Comparison of ENCODE assay signal across 8 mouse cellular contexts in the genomic region with DNA sequence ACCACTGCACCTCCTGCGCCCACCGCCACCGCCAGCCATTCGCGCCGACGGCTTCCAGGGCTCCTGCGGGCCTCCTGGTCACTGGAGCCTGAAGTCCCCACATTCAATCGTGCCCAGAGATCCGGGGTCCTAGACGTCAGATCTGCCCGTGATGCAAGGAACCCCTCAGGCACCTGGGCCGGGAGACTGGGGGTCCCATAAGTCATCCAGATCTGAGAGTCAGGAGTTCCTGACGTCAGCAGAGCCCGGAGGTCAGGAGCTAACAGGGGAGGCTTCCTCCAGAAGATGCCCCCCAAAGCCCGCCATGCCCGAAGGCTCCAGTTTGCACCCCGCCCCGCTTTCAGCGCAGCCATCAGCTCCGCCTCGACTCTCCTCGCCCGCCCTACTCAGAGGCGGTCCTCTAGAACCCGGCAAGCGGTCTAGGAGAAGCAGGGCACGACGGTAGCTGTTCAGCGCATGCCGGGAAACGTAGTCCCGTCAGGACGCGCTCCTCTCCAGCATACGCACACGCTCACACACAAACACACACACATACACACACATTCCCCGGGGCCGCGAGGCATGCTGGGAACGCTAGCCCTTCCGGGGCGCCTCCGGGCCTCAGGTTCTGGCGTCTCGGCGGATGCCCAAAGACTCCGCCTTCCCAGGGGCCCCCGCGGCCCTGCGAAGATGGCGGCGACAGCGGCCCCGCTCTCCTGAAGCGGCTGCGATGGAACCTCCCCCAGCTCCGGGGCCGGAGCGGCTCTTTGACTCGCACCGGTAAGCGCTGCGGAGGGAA. TPM values are rescaled to one million over a fixed set of nuclear protein-coding genes. Genes with fewer than 3 reads are reported as not detected.
A peak's percentile ranks its signal among the peaks of the same experiment; 100 is the strongest.
DNase-seq lines count a peak whose midpoint lies in the region; ATAC-seq and TF ChIP-seq lines count a peak whose summit lies in the region.

Aup1 (plus strand) TSS at position 448 of the 778 bp plus-strand sequence.

- peak within 1 kb of the TSS; percentile 83 for H3K27ac ChIP-seq in heart, embryonic 11.5 days (ENCODE audit: low read depth, low read length)
- H3K27ac ChIP-seq in kidney, embryonic 16.5 days (ENCODE audit: low read length) = peak within 1 kb of the TSS; percentile 87
- H3K27ac ChIP-seq in liver, adult 2 months (replicated peaks; ENCODE audit: insufficient read depth, low read depth, low read length) = peak within 1 kb of the TSS; percentile 76

- peak; percentile 93 for ATAC-seq in heart, embryonic 11.5 days (replicated peaks; ENCODE audit: insufficient number of reproducible peaks, low FRiP score, low TSS enrichment)
- ATAC-seq in kidney, embryonic 16.5 days (ENCODE audit: low FRiP score, low TSS enrichment) = peak; percentile 97

- peak within 1 kb of the TSS; percentile 81 for H3K4me2 ChIP-seq in heart, embryonic 11.5 days
- peak within 1 kb of the TSS; percentile 90 for H3K4me2 ChIP-seq in kidney, embryonic 16.5 days (replicated peaks; ENCODE audit: low read depth, low read length)
- H3K4me2 ChIP-seq in myocyte (ENCODE audit: low read depth) = peak within 1 kb of the TSS; percentile 94

- under 1% methylated on average over 63 of the region's 64 CpGs for WGBS in heart, embryonic 11.5 days (ENCODE audit: insufficient replicate concordance)
- under 1% methylated on average over 58 of the region's 64 CpGs for WGBS in kidney, embryonic 16.5 days
- whole genome bisulfite sequencing in liver, adult 2 months = under 1% methylated on average over 64 of the region's 64 CpGs

- H3K79me3 ChIP-seq in C2C12 (ENCODE audit: low read depth) = peaks cover 41% of the 10 kb centered on the region

- H3K27me3 ChIP-seq in C2C12 (ENCODE audit: control insufficient read depth, insufficient read depth, insufficient read length) (no peaks in the 10 kb centered on the region), myocyte (ENCODE audit: control insufficient read depth, insufficient read depth, insufficient read length) (no peaks in the 10 kb centered on the region)
- H3K27me3 ChIP-seq in erythroblast, embryonic 14.5 days (ENCODE audit: control insufficient read depth) = no peaks in the 10 kb centered on the region
- peaks cover 10% of the 10 kb centered on the region for H3K27me3 ChIP-seq in heart, embryonic 11.5 days (ENCODE audit: control insufficient read depth, insufficient read depth, low read length)
- no peaks in the 10 kb centered on the region for H3K27me3 ChIP-seq in kidney, embryonic 16.5 days (ENCODE audit: insufficient read depth, low read length)
- H3K27me3 ChIP-seq in liver, adult 2 months (ENCODE audit: control insufficient read depth, insufficient read depth, low read length) = no peaks in the 10 kb centered on the region
- no peaks in the 10 kb centered on the region for H3K27me3 ChIP-seq in splenic B cell, adult 2 months (ENCODE audit: control insufficient read depth, insufficient read depth, low read length, poor library complexity, severe bottlenecking)

- H3K4me3 ChIP-seq in C2C12 (ENCODE audit: insufficient read depth, poor library complexity, severe bottlenecking) (peak within 1 kb of the TSS; percentile 99), myocyte (peak within 1 kb of the TSS; percentile 100)
- H3K4me3 ChIP-seq in erythroblast, embryonic 14.5 days (replicated peaks) = peak within 1 kb of the TSS; percentile 81
- H3K4me3 ChIP-seq in heart, embryonic 11.5 days (ENCODE audit: low read depth, low read length) = peak within 1 kb of the TSS; percentile 96
- H3K4me3 ChIP-seq in kidney, embryonic 16.5 days (ENCODE audit: low read length) = peak within 1 kb of the TSS; percentile 97
- H3K4me3 ChIP-seq in liver, adult 2 months (ENCODE audit: insufficient read depth, low read depth, low read length) = peak within 1 kb of the TSS; percentile 92

- H3K9me3 ChIP-seq in erythroblast, embryonic 14.5 days (ENCODE audit: control insufficient read depth, low read length) = no peaks in the 10 kb centered on the region
- no peaks in the 10 kb centered on the region for H3K9me3 ChIP-seq in heart, embryonic 11.5 days (replicated peaks; ENCODE audit: control insufficient read depth, low read length)
- H3K9me3 ChIP-seq in kidney, embryonic 16.5 days (ENCODE audit: low read length) = no peaks in the 10 kb centered on the region

- H3K4me1 ChIP-seq in erythroblast, embryonic 14.5 days (ENCODE audit: control insufficient read depth) = peaks cover 82% of the 10 kb centered on the region
- peaks cover 17% of the 10 kb centered on the region for H3K4me1 ChIP-seq in heart, embryonic 11.5 days (ENCODE audit: control insufficient read depth, insufficient read depth, low read length)
- peaks cover 20% of the 10 kb centered on the region for H3K4me1 ChIP-seq in kidney, embryonic 16.5 days (ENCODE audit: insufficient read depth, low read length)
- H3K4me1 ChIP-seq in liver, adult 2 months (ENCODE audit: control insufficient read depth, insufficient read depth, low read length) = peaks cover 17% of the 10 kb centered on the region

- peaks cover 48% of the 10 kb centered on the region for H3K36me3 ChIP-seq in C2C12 (ENCODE audit: control insufficient read depth, insufficient read depth)
- peaks cover 85% of the 10 kb centered on the region for H3K36me3 ChIP-seq in erythroblast, embryonic 14.5 days (ENCODE audit: control insufficient read depth)
- H3K36me3 ChIP-seq in heart, embryonic 11.5 days (ENCODE audit: control insufficient read depth, insufficient read depth, low read length) = peaks cover 7% of the 10 kb centered on the region; the same call in 1 of the 2 replicates
- peaks cover 33% of the 10 kb centered on the region for H3K36me3 ChIP-seq in kidney, embryonic 16.5 days (ENCODE audit: insufficient read depth, low read length)
- peaks cover 8% of the 10 kb centered on the region for H3K36me3 ChIP-seq in liver, adult 2 months (ENCODE audit: control insufficient read depth, insufficient read depth, low read length)
- H3K36me3 ChIP-seq in myocyte (ENCODE audit: control insufficient read depth, insufficient read depth) = peaks cover 21% of the 10 kb centered on the region
- peaks cover 6% of the 10 kb centered on the region for H3K36me3 ChIP-seq in splenic B cell, adult 2 months (ENCODE audit: control insufficient read depth, insufficient read depth, low read length, poor library complexity, severe bottlenecking)

- H3K79me2 ChIP-seq in C2C12 (ENCODE audit: control insufficient read depth, insufficient read depth) (peaks cover 62% of the 10 kb centered on the region), myocyte (ENCODE audit: control insufficient read depth, insufficient read depth) (peaks cover 43% of the 10 kb centered on the region)
- peaks cover 17% of the 10 kb centered on the region; the same call in 1 of the 2 replicates for H3K79me2 ChIP-seq in liver, adult 2 months (ENCODE audit: control insufficient read depth, insufficient read depth, low read length)

- peak within 1 kb of the TSS; percentile 97 for H3K9ac ChIP-seq in heart, embryonic 11.5 days (ENCODE audit: low read depth, low read length)
- H3K9ac ChIP-seq in kidney, embryonic 16.5 days (replicated peaks; ENCODE audit: low read length) = peak within 1 kb of the TSS; percentile 94
- peak within 1 kb of the TSS; percentile 97 for H3K9ac ChIP-seq in liver, adult 2 months (ENCODE audit: low read depth, low read length)

- peak; percentile 60 for TF ChIP-seq POLR2A in brain, embryonic 14.5 days (IDR thresholded peaks at IDR 0.05; ENCODE audit: borderline replicate concordance, extremely low read depth, insufficient read depth, insufficient read length, poor library complexity, severe bottlenecking)
- peak; percentile 76 for TF ChIP-seq POLR2A in liver, adult 2 months (IDR thresholded peaks at IDR 0.05; ENCODE audit: extremely low read depth, insufficient read depth, low read length)
- TF ChIP-seq POLR2A in myocyte (IDR thresholded peaks at IDR 0.05; ENCODE audit: insufficient read length, low read depth) = peak; percentile 62

- no peak for TF ChIP-seq CTCF in C2C12 (IDR thresholded peaks at IDR 0.05; ENCODE audit: control insufficient read depth, insufficient read depth, insufficient read length)
- no peak for TF ChIP-seq CTCF in brain, embryonic 14.5 days (IDR thresholded peaks at IDR 0.05; ENCODE audit: borderline replicate concordance, extremely low read depth, insufficient read depth, insufficient read length)
- no peak for TF ChIP-seq CTCF in liver, adult 2 months (IDR thresholded peaks at IDR 0.05; ENCODE audit: low read depth, low read length)

- peak within 1 kb of the TSS; percentile 97 for H3ac ChIP-seq in C2C12 (ENCODE audit: control insufficient read depth, insufficient read length, low read depth)
- peak within 1 kb of the TSS; percentile 78 for H3ac ChIP-seq in myocyte (ENCODE audit: control insufficient read depth, insufficient read length)

- peak; percentile 100 for DNase-seq in brain, embryonic 14.5 days (ENCODE audit: low read depth)
- peak; percentile 97 for DNase-seq in liver, adult 2 months (ENCODE audit: extremely low read depth, low read depth, low spot score)
- DNase-seq in splenic B cell, adult 2 months (ENCODE audit: low read depth, low spot score) = peak; percentile 99

TF ChIP-seq in C2C12, 6 proteins besides CTCF, POLR2A, EP300 and RAD21:
- TF ChIP-seq MYOG (IDR thresholded peaks at IDR 0.05; ENCODE audit: control insufficient read depth, extremely low read depth, insufficient read length) (no peak), MAX (IDR thresholded peaks at IDR 0.05) (peak; percentile 94), MYOD1 (IDR thresholded peaks at IDR 0.05; ENCODE audit: control insufficient read depth, insufficient read length, low read depth) (no peak)

TF ChIP-seq in myocyte, 11 proteins besides CTCF, POLR2A, EP300 and RAD21 (continues in another document):
- TF ChIP-seq E2F4 (IDR thresholded peaks at IDR 0.05; ENCODE audit: insufficient read depth) = peak; percentile 53
- peak; percentile 39 for TF ChIP-seq REST (IDR thresholded peaks at IDR 0.05; ENCODE audit: insufficient read depth, insufficient read length)
- peak in 2 of 3 experiments; percentile 66 to 68 for TF ChIP-seq MYOD1 (IDR thresholded peaks at IDR 0.05; ENCODE audit: control insufficient read depth in 1 of 3, insufficient read length in 2 of 3, low read depth in 2 of 3)
- no peak for TF ChIP-seq CEBPB (IDR thresholded peaks at IDR 0.05; ENCODE audit: insufficient read depth, poor library complexity, severe bottlenecking)
- TF ChIP-seq TCF12 (IDR thresholded peaks at IDR 0.05; ENCODE audit: insufficient read depth, poor library complexity, severe bottlenecking) = no peak
- peak; percentile 82 for TF ChIP-seq SRF (IDR thresholded peaks at IDR 0.05; ENCODE audit: control insufficient read depth, insufficient read length, low read depth)
- TF ChIP-seq MAX (IDR thresholded peaks at IDR 0.05; ENCODE audit: low read depth) = no peak
- no peak for TF ChIP-seq TCF3 (IDR thresholded peaks at IDR 0.05; ENCODE audit: insufficient read length, low read depth)

RNA-seq across cellular contexts. Expression of gene Aup1, which starts in this region (rescaled TPM):
- polyA plus RNA-seq in C2C12 (2012; fragmentation: generic; extraction: Trizol) = 166 TPM
- polyA plus RNA-seq in brain, embryonic 14.5 days (2012; rRNA removed) = 222 and 386 TPM in 2 replicates
- polyA plus RNA-seq in erythroblast, embryonic 14.5 days (2012) = 310 and 339 TPM in 2 replicates
- polyA plus RNA-seq in heart, embryonic 11.5 days (2014; fragmentation: Nextera tagmentation; extraction: Ambion mirVana) = 99.8 and 109 TPM in 2 replicates
- 244 and 260 TPM in 2 replicates for polyA plus RNA-seq in kidney, embryonic 16.5 days (2015; fragmentation: Nextera tagmentation; extraction: Ambion mirVana)
- total RNA-seq in liver, adult 2 months (2014; rRNA removed) = 109 and 114 TPM in 2 replicates
- 593 and 598 TPM in 2 replicates for polyA plus RNA-seq in liver, adult 2 months (2012; rRNA removed)
- polyA plus RNA-seq in myocyte (2012; fragmentation: generic; extraction: Trizol) = 199 TPM

Comparison
In these comparisons a context has a peak if more than half of its experiments do, and no peak if none do; other contexts are left out.
1. Peak in every context shown above with its lines: DNase-seq, ATAC-seq, H3K4me3 ChIP-seq and H3K27ac ChIP-seq.